Mouse (Mus musculus) hindbrain, embryonic 14.5 days (tissue): ENCODE data around the gene Dhx33. TPM values are rescaled to one million over a fixed set of nuclear protein-coding genes. Genes with fewer than 3 reads are reported as not detected.

Experiments
- ATAC-seq: fragments of 200-750 bp; cut with Nextera tagmentation; 2 replicates; pipeline ENCODE4 v1.8.0; 2017; ENCODE audit warnings: moderate number of reproducible peaks, mild to moderate bottlenecking, moderate TSS enrichment, moderate library complexity; ENCODE audit not compliant: low FRiP score
- DNase-seq: peaks from one replicate; pipeline ENCODE4 v3.0.0-alpha.2; 2015; ENCODE audit warnings: low spot score
- H3K27ac ChIP-seq: fragments of 300-500 bp; sonication (generic); 2 replicates; pipeline ENCODE4 v1.5.1; 2014; ENCODE audit warnings: mild to moderate bottlenecking, moderate library complexity
- H3K27me3 ChIP-seq: fragments of 300-500 bp; sonication (generic); 2 replicates; pipeline ENCODE4 v1.6.1; 2014; ENCODE audit warnings: mild to moderate bottlenecking, low read length, mixed read lengths; ENCODE audit not compliant: control insufficient read depth, insufficient read depth
- H3K36me3 ChIP-seq: fragments of 300-500 bp; sonication (generic); replicated peaks from 2 replicates; pipeline ENCODE4 v1.6.1; 2014; ENCODE audit not compliant: control insufficient read depth, insufficient read depth
- H3K4me1 ChIP-seq: fragments of 300-500 bp; sonication (generic); replicated peaks from 2 replicates; pipeline ENCODE4 v1.6.1; 2014; ENCODE audit warnings: antibody characterized with exemption, low read length, mixed read lengths; ENCODE audit not compliant: control insufficient read depth, insufficient read depth
- H3K4me2 ChIP-seq: fragments of 300-500 bp; sonication (generic); replicated peaks from 2 replicates; pipeline ENCODE4 v1.6.1; 2014; ENCODE audit warnings: mild to moderate bottlenecking, moderate library complexity
- H3K4me3 ChIP-seq: fragments of 300-500 bp; sonication (generic); replicated peaks from 2 replicates; pipeline ENCODE4 v1.5.1; 2014; ENCODE audit warnings: mild to moderate bottlenecking, low read length
- H3K9ac ChIP-seq: fragments of 300-500 bp; sonication (generic); 2 replicates; pipeline ENCODE4 v1.6.1; 2014
- H3K9me3 ChIP-seq: fragments of 300-500 bp; sonication (generic); 2 replicates; pipeline ENCODE4 v1.6.1; 2016; ENCODE audit warnings: low read length; ENCODE audit not compliant: control insufficient read depth
- WGBS: fragments of 180-500 bp; shearing (Covaris S2); extraction: QIAGEN DNeasy Blood & Tissue Kit; methylation state at CpG from one replicate; pipeline ENCODE4 v1.1.7; 2014; 5-methylcytosine and 5-hydroxymethylcytosine counted together
- polyA plus RNA-seq: library from polyadenylated mRNA; unstranded; fragments of >200 nt; fragmentation: Nextera tagmentation; extraction: Ambion mirVana; gene quantifications from 2 replicates; pipeline ENCODE4 v1.2.1, GENCODE M21; 2014

The Dhx33 gene
- polyA plus RNA-seq, 1 experiment from 2014 or later = 15.7 TPM

- H3K9ac ChIP-seq = no peak overlapping the region
- H3K4me2 ChIP-seq = no peak overlapping the region
- 94% methylated on average over 4 of the region's 4 CpGs for WGBS
Measured at GRCm38 (mm10) chr11:70944935-70945817, 59.1 kb downstream of the Dhx33 start.

GRCm38 (mm10) chr11:70943651-70944050 is 60.6 kb downstream of the Dhx33 start:
- H3K4me3 ChIP-seq = no peak overlapping the region
- no peaks in the 10 kb centered on the region for H3K27me3 ChIP-seq
- no peak for ATAC-seq
- no peak overlapping the region for H3K27ac ChIP-seq
- 93% methylated on average over 7 of the region's 7 CpGs for WGBS
- no peaks in the 10 kb centered on the region for H3K4me1 ChIP-seq
- peaks cover 97% of the 10 kb centered on the region for H3K36me3 ChIP-seq
- H3K9ac ChIP-seq = no peak overlapping the region
- no peaks in the 10 kb centered on the region for H3K9me3 ChIP-seq
- no peak for DNase-seq
- no peak overlapping the region for H3K4me2 ChIP-seq

More at GRCm38 (mm10) chr11:70944935-70945817, 59.1 kb downstream of the Dhx33 start:
- no peaks in the 10 kb centered on the region for H3K9me3 ChIP-seq
- H3K36me3 ChIP-seq = peaks cover 97% of the 10 kb centered on the region
- ATAC-seq = no peak
- H3K4me3 ChIP-seq = no peak overlapping the region
- DNase-seq = no peak
- no peak overlapping the region for H3K27ac ChIP-seq
- H3K4me1 ChIP-seq = no peaks in the 10 kb centered on the region
- no peaks in the 10 kb centered on the region for H3K27me3 ChIP-seq

DNA sequence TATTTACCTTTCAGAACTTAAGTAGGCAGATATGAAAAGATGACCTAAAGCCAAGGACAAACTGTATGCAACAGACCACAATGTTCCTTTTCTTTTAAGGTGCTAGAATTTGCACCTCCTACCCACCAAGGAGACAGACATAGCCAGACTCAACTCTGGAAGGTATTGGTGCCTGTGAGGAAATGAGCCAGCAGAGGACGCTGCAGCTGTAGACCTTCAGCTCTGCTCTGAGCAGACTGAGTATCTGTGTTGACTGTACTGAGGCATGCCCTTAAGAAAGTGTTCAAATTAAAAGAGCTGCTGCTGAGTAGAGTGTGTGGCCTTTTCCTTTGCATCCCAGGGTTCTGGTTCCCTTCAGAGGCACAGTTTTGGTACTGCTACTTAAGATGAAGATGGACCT is 61.6 kb downstream of the Dhx33 start:
- no peak overlapping the region for H3K27ac ChIP-seq
- no peak overlapping the region for H3K9ac ChIP-seq
- 76% methylated on average over 1 of the region's 1 CpGs for WGBS
- no peaks in the 10 kb centered on the region for H3K4me1 ChIP-seq
- no peak for DNase-seq
- peaks cover 98% of the 10 kb centered on the region for H3K36me3 ChIP-seq
- no peak for ATAC-seq
- H3K4me2 ChIP-seq = no peak overlapping the region
- no peaks in the 10 kb centered on the region for H3K27me3 ChIP-seq
- H3K9me3 ChIP-seq = no peaks in the 10 kb centered on the region
- no peak overlapping the region for H3K4me3 ChIP-seq

GRCm38 (mm10) chr11:70935316-70935715 is 68.9 kb downstream of the Dhx33 start:
- Histone ChIP-seq H3K27me3 (no peaks in the 10 kb centered on the region), H3K9ac (no peak overlapping the region), H3K36me3 (peaks cover 82% of the 10 kb centered on the region), H3K9me3 (no peaks in the 10 kb centered on the region), H3K4me3 (no peak overlapping the region), H3K4me1 (no peaks in the 10 kb centered on the region), H3K27ac (no peak overlapping the region), H3K4me2 (no peak overlapping the region)
- no peak for DNase-seq
- 92% methylated on average over 7 of the region's 7 CpGs for WGBS
- no peak for ATAC-seq

Other genes starting within 250 kb of the Dhx33 start
- 16.9 and 18.1 TPM in 2 replicates for gene Zfp3, start 240.2 kb downstream of the Dhx33 start, polyA plus RNA-seq
- gene Scimp, start 191.9 kb downstream of the Dhx33 start, polyA plus RNA-seq = not detected in 2 replicates
- 77.5 and 86.4 TPM in 2 replicates for gene Rabep1, start 159.7 kb downstream of the Dhx33 start, polyA plus RNA-seq
- gene Nup88, start 34.5 kb downstream of the Dhx33 start, polyA plus RNA-seq = 117 and 119 TPM in 2 replicates
- 65.7 and 67.8 TPM in 2 replicates for gene Rpain, start 34.2 kb downstream of the Dhx33 start, polyA plus RNA-seq
- 171 and 174 TPM in 2 replicates for gene C1qbp, start 21.4 kb downstream of the Dhx33 start, polyA plus RNA-seq
- 24.3 and 31.6 TPM in 2 replicates for gene Mis12, start 15.2 kb upstream of the Dhx33 start, polyA plus RNA-seq
- gene Derl2, start 15.4 kb upstream of the Dhx33 start, polyA plus RNA-seq = 30.2 and 37.1 TPM in 2 replicates
- 298 and 315 TPM in 2 replicates for gene 6330403K07Rik, start 29.1 kb upstream of the Dhx33 start, polyA plus RNA-seq
- 0.07 TPM in 2 replicates for gene Nlrp1a, start 140.3 kb upstream of the Dhx33 start, polyA plus RNA-seq
- not detected in 2 replicates for gene Nlrp1b, start 226.3 kb upstream of the Dhx33 start, polyA plus RNA-seq